Mouse (Mus musculus): Measurements from ENCODE around the gene Trim80.
"Not testable (repeated sequence)": the region's sequence is repeated elsewhere in the genome, so short reads cannot be mapped to it uniquely, and the experiment has no call there.

Trim80 gene

GRCm38 (mm10) chr11:115492387-115492786 lies 52.0 kb downstream of the Trim80 start:
- DNase-seq (ENCODE audit: low spot score in 2 of 2): no peak

DNA sequence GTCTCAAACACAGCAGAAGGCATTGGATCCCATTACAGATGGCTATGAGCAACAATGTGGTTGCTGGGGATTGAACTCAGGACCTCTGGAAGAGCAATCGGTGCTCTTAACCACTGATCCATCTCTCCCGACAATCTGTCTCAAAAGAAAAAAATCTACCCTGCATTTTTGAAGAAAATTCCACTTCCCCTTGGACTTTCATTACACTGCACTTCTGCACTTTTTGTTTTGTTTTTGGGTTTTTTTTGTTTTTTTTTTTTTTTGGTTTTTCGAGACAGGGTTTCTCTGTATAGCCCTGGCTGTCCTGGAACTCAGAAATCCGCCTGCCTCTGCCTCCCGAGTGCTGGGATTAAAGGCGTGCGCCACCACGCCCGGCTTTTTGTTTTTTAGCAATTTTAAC lies 56.2 kb downstream of the Trim80 start:
- not testable (repeated sequence) for DNase-seq (ENCODE audit: low spot score in 2 of 2)

Measured in frontal cortex, postnatal 10 days (tissue).